Comparison of ENCODE assay signal across 8 mouse cellular contexts in genomic region chr7:130865613-130866591, GRCm38 (mm10). TPM values are rescaled to one million over a fixed set of nuclear protein-coding genes. Genes with fewer than 3 reads are reported as not detected.
A peak's percentile ranks its signal among the peaks of the same experiment; 100 is the strongest.
DNase-seq lines count a peak whose midpoint lies in the region; ATAC-seq lines count a peak whose summit lies in the region.

Gene Plekha1, plus strand, starts transcription at chr7:130865756.

- H3K9ac ChIP-seq in intestine, embryonic 15.5 days: peak within 1 kb of the TSS; percentile 89

- H3K4me2 ChIP-seq in intestine, embryonic 15.5 days (replicated peaks): peak within 1 kb of the TSS; percentile 66

- intact Hi-C loops in left cerebral cortex, postnatal 14 days (cut with DNase I): no loop called here

- DNase-seq in adrenal gland, adult 2 months: peak; percentile 99
- DNase-seq in embryo, embryonic 11 days: peak; percentile 98
- peak; percentile 89 to 94 for DNase-seq in gastrocnemius, postnatal 4 days (ENCODE audit: low spot score in 2 of 2)
- DNase-seq in left cerebral cortex, postnatal 14 days (ENCODE audit: low spot score in 2 of 2): peak; percentile 99
- peak; percentile 96 for DNase-seq in right cerebral cortex, postnatal 14 days
- DNase-seq in urinary bladder, postnatal 25 days (ENCODE audit: low spot score): peak; percentile 91

- no peaks in the 10 kb centered on the region for H3K36me3 ChIP-seq in intestine, embryonic 15.5 days

- H3K4me3 ChIP-seq in intestine, embryonic 15.5 days (replicated peaks): peak within 1 kb of the TSS; percentile 91

- under 1% methylated on average over 114 of the region's 114 CpGs for WGBS in intestine, embryonic 15.5 days

- H3K4me1 ChIP-seq in intestine, embryonic 15.5 days (replicated peaks): no peaks in the 10 kb centered on the region

- ATAC-seq in intestine, embryonic 15.5 days: peak; percentile 99
- peak; percentile 99 for ATAC-seq in megakaryocyte-erythroid progenitor cell, adult 5-6 weeks (replicated peaks; ENCODE audit: low FRiP score, low TSS enrichment, poor library complexity, severe bottlenecking)

- no peaks in the 10 kb centered on the region for H3K9me3 ChIP-seq in intestine, embryonic 15.5 days

- H3K27ac ChIP-seq in intestine, embryonic 15.5 days: peak within 1 kb of the TSS; percentile 71

- H3K27me3 ChIP-seq in intestine, embryonic 15.5 days (replicated peaks): no peaks in the 10 kb centered on the region

RNA-seq across cellular contexts. Expression of gene Plekha1, which starts in this region (rescaled TPM):
- total RNA-seq in adrenal gland, adult 2 months (2021): 10 to 100 TPM; 22.5 to 30.1 TPM
- 11.0 and 11.2 TPM in 2 replicates for polyA plus RNA-seq in adrenal gland, adult 2 months (2012; rRNA removed)
- total RNA-seq in gastrocnemius, postnatal 4 days (2021): 10 to 100 TPM; 31.4 to 37.8 TPM
- 40.5 and 41.5 TPM in 2 replicates for polyA plus RNA-seq in intestine, embryonic 15.5 days (2015; fragmentation: Nextera tagmentation; extraction: Ambion mirVana)
- 10 to 100 TPM; 92.6 to 98.0 TPM for total RNA-seq in left cerebral cortex, postnatal 14 days (2021)
- 1.2 and 5.4 TPM in 2 replicates for total RNA-seq in megakaryocyte-erythroid progenitor cell, adult 5-6 weeks (2014; fragmentation: Nextera tagmentation)
- 3.0 and 5.8 TPM in 2 replicates for total RNA-seq in megakaryocyte-erythroid progenitor cell, adult 5-6 weeks (2017)

Comparison
In these comparisons a context has a peak if more than half of its experiments do, and no peak if none do; other contexts are left out.
1. Peak in every context shown above with its lines: DNase-seq, ATAC-seq, H3K4me3 ChIP-seq and H3K27ac ChIP-seq.